Mouse (Mus musculus): ENCODE measurements around the gene Fam168a.

GRCm38 (mm10) chr7:100866675-100867074, 160.2 kb downstream of the Fam168a start:
- TF ChIP-seq EP300 (optimal IDR thresholded peaks at IDR 0.05) (no peak), CTCF (IDR thresholded peaks at IDR 0.05; ENCODE audit: low read depth) (peak; percentile 87)
